Mouse (Mus musculus): Measurements from ENCODE around the gene Bloc1s3. TPM values are rescaled to one million over a fixed set of nuclear protein-coding genes. Genes with fewer than 3 reads are reported as not detected.
A peak's percentile ranks its signal among the peaks of the same experiment; 100 is the strongest.
"Not testable (repeated sequence)": the region's sequence is repeated elsewhere in the genome, so short reads cannot be mapped to it uniquely, and the experiment has no call there.

Gene Bloc1s3
- polyA plus RNA-seq, 1 experiment from 2014 or later, result 3.0 TPM

DNA sequence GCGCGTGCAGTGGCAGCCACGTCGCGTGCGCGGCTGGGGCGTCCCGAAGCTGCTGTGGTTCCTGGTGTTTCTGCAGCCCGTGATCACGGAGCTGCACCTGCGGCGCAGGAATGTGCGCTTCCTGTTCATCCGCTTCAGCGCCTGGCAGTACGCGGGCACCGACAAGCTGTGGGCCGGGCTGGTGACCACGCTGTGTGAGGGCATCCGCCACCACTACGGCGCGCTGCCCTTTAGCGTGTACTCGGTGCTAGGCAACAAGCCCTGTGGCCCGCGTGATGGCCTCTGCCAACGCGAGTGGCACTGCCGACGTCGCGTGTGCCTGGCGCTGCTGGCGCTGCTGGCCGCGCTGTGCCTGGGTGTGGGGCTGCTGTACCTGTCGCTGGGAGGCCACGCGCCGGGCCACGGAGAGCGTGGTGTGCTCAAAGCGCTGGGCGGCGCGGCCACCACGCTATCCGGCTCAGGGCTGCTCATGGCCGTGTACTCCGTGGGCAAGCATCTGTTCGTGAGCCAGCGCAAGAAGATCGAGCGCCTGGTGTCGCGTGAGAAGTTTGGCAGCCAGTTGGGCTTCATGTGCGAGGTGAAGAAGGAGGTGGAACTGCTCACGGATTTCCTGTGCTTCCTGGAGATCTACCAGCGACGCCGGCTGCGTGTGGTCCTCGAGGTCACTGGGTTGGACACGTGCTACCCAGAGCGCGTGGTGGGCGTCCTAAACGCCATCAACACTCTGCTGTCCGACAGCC, 15.0 kb upstream of the Bloc1s3 start:
- no peak overlapping the region for H3K9ac ChIP-seq (ENCODE audit: low read depth, low read length)
- no peak for DNase-seq (ENCODE audit: low spot score)

DNA sequence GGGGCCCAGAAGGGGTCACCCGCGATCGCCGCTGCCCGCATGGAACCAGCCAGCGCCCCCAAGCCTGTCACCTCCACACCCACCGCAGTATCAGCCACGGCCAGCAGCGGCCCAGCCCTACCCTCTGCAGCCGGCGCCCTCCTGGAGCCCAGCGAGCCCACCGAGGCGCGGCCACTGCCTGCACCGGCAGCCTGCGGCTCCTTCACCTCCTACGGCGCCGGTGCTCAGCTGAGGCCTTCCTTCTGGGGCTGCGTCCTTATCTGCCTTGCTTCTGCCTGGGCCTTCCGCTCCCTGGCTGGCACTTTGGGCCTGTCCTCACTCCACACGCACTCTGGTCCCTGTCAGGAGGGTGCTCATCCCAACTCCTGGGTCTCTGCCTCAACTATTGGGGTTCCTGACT, 11.9 kb upstream of the Bloc1s3 start:
- H3K9me3 ChIP-seq (replicated peaks; ENCODE audit: low read length), result no peaks in the 10 kb centered on the region
- peak overlapping the region; percentile 9; the same call in 1 of the 2 replicates for H3K4me3 ChIP-seq (replicated peaks; ENCODE audit: low read depth, low read length)
- WGBS, result 8% methylated on average over 23 of the region's 23 CpGs
- DNase-seq (ENCODE audit: low spot score) (no peak), ATAC-seq (replicated peaks; ENCODE audit: low FRiP score, low read depth) (no peak)
- TF ChIP-seq CTCF (IDR thresholded peaks at IDR 0.05; ENCODE audit: low read depth), result no peak
- peaks cover 25% of the 10 kb centered on the region for H3K4me1 ChIP-seq (replicated peaks; ENCODE audit: insufficient read depth, low read length)
- H3K36me3 ChIP-seq (ENCODE audit: insufficient read depth, low read length), result no peaks in the 10 kb centered on the region
- peaks cover 53% of the 10 kb centered on the region for H3K27me3 ChIP-seq (ENCODE audit: insufficient read depth, low read length)
- peak overlapping the region; percentile 52 for H3K4me2 ChIP-seq (ENCODE audit: low read length)
- no peak overlapping the region for H3K27ac ChIP-seq
- peak overlapping the region; percentile 47 for H3K9ac ChIP-seq (ENCODE audit: low read depth, low read length)

More for the DNA sequence above, 15.0 kb upstream of the Bloc1s3 start:
- Histone ChIP-seq H3K27ac (no peak overlapping the region), H3K4me1 (replicated peaks; ENCODE audit: insufficient read depth, low read length) (peaks cover 25% of the 10 kb centered on the region), H3K4me2 (ENCODE audit: low read length) (peak overlapping the region; percentile 63), H3K27me3 (ENCODE audit: insufficient read depth, low read length) (peaks cover 56% of the 10 kb centered on the region), H3K9me3 (replicated peaks; ENCODE audit: low read length) (no peaks in the 10 kb centered on the region), H3K36me3 (ENCODE audit: insufficient read depth, low read length) (no peaks in the 10 kb centered on the region), H3K4me3 (replicated peaks; ENCODE audit: low read depth, low read length) (peak overlapping the region; percentile 36)
- TF ChIP-seq CTCF (IDR thresholded peaks at IDR 0.05; ENCODE audit: low read depth), result no peak
- peak; percentile 9; the same call in 1 of the 2 replicates for ATAC-seq (replicated peaks; ENCODE audit: low FRiP score, low read depth)
- 8% methylated on average over 72 of the region's 72 CpGs for WGBS

DNA sequence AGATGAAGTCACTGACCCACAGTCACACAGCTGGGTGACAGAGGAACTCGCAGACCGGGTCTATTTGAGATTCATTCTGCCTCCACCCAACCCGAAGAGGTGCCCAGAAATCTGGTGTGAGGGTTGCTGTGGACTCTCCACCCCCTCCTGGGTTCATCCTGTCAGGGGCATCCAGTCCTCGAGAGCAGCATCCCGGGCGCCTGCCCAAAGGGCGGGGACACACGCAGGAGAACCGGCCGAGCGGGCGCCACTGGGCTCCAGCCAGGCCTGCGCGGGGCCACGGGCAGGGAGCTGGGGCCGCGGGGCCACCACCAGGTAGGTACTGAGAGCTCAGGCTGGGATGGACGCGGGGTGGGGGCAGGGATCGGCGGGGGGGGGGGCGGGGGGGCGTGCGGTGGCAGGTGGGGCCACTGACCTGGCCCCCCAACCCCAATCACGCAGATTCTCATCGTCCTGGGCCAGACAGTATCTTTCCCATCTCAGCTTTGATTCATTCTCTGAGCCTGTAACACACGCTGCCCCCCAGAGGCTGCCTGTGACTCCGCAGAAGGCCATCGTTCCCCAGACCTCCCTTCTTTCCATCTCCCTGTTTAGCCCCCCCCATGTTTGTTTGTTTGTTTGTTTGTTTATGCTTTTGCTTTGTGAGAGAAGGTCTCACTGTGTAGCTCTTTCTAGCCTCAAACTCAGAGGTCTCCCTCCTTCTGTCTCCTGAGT, 9.6 kb upstream of the Bloc1s3 start, which contains the start of gene Nkpd1:
Gene Nkpd1 (plus strand): TSS at position 187 of the 714 bp plus-strand sequence.
- Histone ChIP-seq H3K27me3 (ENCODE audit: insufficient read depth, low read length) (peaks cover 31% of the 10 kb centered on the region), H3K9me3 (replicated peaks; ENCODE audit: low read length) (no peaks in the 10 kb centered on the region), H3K4me2 (ENCODE audit: low read length) (peak within 1 kb of the TSS; percentile 37), H3K4me1 (replicated peaks; ENCODE audit: insufficient read depth, low read length) (peaks cover 8% of the 10 kb centered on the region), H3K36me3 (ENCODE audit: insufficient read depth, low read length) (no peaks in the 10 kb centered on the region), H3K27ac (no peak within 1 kb of the TSS), H3K4me3 (replicated peaks; ENCODE audit: low read depth, low read length) (no peak within 1 kb of the TSS), H3K9ac (ENCODE audit: low read depth, low read length) (no peak within 1 kb of the TSS)
- DNase-seq (ENCODE audit: low spot score) (no peak), ATAC-seq (replicated peaks; ENCODE audit: low FRiP score, low read depth) (no peak)
- peak; percentile 51; the same call in 1 of the 2 replicates for TF ChIP-seq CTCF (IDR thresholded peaks at IDR 0.05; ENCODE audit: low read depth)
- WGBS, result 3% methylated on average over 23 of the region's 29 CpGs

DNA sequence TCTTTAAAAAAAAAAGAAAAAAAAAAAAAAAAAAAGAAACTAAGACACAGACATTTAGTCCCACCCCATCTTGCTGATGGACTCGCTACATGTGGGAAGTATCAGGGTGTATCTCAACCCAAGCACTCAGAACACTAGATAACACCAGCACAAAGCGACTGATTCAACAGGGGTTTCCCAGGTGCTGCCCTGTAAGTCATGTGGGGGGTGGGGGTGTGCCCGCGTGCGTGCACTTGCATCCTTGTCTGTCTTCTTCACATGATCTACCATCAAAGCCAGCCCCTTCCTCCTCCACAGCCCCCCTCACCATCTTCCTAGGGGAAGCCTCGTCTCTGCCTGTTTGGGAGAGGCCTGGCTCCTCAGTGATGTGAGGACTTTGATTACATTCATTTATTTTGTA, 4.2 kb upstream of the Bloc1s3 start:
- Histone ChIP-seq H3K27me3 (ENCODE audit: insufficient read depth, low read length) (no peaks in the 10 kb centered on the region), H3K4me3 (replicated peaks; ENCODE audit: low read depth, low read length) (no peak overlapping the region), H3K9me3 (replicated peaks; ENCODE audit: low read length) (no peaks in the 10 kb centered on the region), H3K4me2 (ENCODE audit: low read length) (no peak overlapping the region), H3K9ac (ENCODE audit: low read depth, low read length) (no peak overlapping the region), H3K4me1 (replicated peaks; ENCODE audit: insufficient read depth, low read length) (peaks cover 8% of the 10 kb centered on the region; the same call in 1 of the 2 replicates), H3K27ac (no peak overlapping the region), H3K36me3 (ENCODE audit: insufficient read depth, low read length) (no peaks in the 10 kb centered on the region)
- DNase-seq (ENCODE audit: low spot score) (no peak), ATAC-seq (replicated peaks; ENCODE audit: low FRiP score, low read depth) (no peak)
- WGBS, result 74% methylated on average over 6 of the region's 6 CpGs
- TF ChIP-seq CTCF (IDR thresholded peaks at IDR 0.05; ENCODE audit: low read depth), result no peak

DNA sequence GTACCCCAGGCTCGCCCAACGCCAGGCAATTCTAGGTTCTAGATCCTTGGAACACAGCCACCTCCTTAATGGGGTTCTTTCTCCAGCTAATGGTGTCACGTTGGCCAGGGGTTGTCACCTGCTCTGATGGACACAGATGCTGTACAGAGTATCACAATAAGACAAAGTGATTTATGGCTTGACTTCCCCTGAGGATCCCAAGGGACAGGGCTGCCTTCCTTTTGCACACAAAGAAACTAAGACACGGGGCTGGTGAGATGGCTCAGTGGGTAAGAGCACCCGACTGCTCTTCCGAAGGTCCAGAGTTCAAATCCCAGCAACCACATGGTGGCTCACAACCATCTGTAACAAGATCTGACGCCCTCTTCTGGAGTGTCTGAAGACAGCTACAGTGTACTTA, 3.8 kb upstream of the Bloc1s3 start:
- ATAC-seq (replicated peaks; ENCODE audit: low FRiP score, low read depth); H3K9ac ChIP-seq (ENCODE audit: low read depth, low read length); H3K9me3 ChIP-seq (replicated peaks; ENCODE audit: low read length); H3K4me2 ChIP-seq (ENCODE audit: low read length); DNase-seq (ENCODE audit: low spot score); H3K4me3 ChIP-seq (replicated peaks; ENCODE audit: low read depth, low read length); H3K27ac ChIP-seq; H3K36me3 ChIP-seq (ENCODE audit: insufficient read depth, low read length); H3K27me3 ChIP-seq (ENCODE audit: insufficient read depth, low read length): not testable (repeated sequence)
- H3K4me1 ChIP-seq (replicated peaks; ENCODE audit: insufficient read depth, low read length), result peaks cover 13% of the 10 kb centered on the region; the same call in 1 of the 2 replicates
- WGBS, result 73% methylated on average over 6 of the region's 7 CpGs

DNA sequence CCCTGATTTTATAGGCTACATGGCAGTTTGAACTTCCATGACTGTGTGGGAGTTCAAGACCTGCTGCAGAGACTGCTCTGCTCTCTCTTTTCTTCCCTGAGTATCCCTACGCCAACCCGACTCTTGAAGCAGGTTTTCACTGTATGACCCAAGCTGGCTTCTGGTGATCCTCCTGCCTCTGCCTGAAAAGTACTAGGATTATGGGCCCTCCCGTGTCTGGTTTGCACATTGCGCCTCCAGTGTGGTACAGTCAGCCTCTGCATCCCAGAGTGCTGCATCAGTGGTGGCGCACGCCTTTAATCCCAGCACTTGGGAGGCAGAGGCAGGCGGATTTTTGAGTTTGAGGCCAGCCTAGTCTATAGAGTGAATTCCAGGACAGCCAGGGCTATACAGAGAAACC, 1.6 kb upstream of the Bloc1s3 start:
- ATAC-seq (replicated peaks; ENCODE audit: low FRiP score, low read depth) (no peak), DNase-seq (ENCODE audit: low spot score) (no peak)
- no peak overlapping the region for H3K9ac ChIP-seq (ENCODE audit: low read depth, low read length)
- no peaks in the 10 kb centered on the region for H3K27me3 ChIP-seq (ENCODE audit: insufficient read depth, low read length)
- no peak overlapping the region for H3K27ac ChIP-seq
- H3K4me3 ChIP-seq (replicated peaks; ENCODE audit: low read depth, low read length), result no peak overlapping the region
- WGBS, result 91% methylated on average over 7 of the region's 7 CpGs
- peaks cover 15% of the 10 kb centered on the region; the same call in 1 of the 2 replicates for H3K4me1 ChIP-seq (replicated peaks; ENCODE audit: insufficient read depth, low read length)
- TF ChIP-seq CTCF (IDR thresholded peaks at IDR 0.05; ENCODE audit: low read depth), result no peak
- H3K9me3 ChIP-seq (replicated peaks; ENCODE audit: low read length), result no peaks in the 10 kb centered on the region
- H3K36me3 ChIP-seq (ENCODE audit: insufficient read depth, low read length), result no peaks in the 10 kb centered on the region
- H3K4me2 ChIP-seq (ENCODE audit: low read length), result peak overlapping the region; percentile 94; the same call in 1 of the 2 replicates
